ENCODE assay signal across 16 mouse cellular contexts in the genomic region with DNA sequence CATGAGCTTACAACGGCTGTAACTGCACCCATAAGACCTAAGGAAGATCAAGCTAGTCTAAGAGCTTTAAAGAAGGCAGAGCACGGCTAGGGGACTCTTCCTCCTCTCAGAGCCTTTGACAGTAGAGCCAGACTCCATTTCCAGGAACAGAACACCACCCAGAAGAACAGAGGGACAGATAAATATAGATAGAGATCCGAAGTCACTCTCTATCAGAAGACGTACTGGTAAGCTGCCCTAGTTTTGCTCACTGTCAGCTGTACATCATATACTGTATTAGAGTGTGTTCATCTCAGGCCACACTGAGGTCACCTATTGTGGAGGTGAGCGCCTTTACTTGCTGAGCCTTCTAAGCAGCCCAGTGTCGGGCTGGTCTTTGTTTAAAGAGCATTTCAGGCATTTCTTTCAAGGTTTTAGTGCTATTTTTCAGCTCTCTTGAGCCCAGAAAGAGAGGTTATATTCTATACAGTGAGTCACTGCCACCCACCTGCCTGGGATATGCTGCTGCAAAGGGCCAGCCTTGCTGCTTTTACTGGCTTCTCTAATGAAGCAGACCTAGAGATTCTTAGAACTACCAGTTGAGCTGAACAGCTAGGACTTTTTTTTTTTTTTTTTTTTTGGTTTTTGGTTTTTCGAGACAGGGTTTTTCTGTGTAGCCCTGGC. TPM values are rescaled to one million over a fixed set of nuclear protein-coding genes. Genes with fewer than 3 reads are reported as not detected.
DNase-seq lines count a peak whose midpoint lies in the region; ATAC-seq and TF ChIP-seq lines count a peak whose summit lies in the region.
"Had no signal": no experiment of that assay in that cellular context is flagged by ENCODE, and none has a peak within 500 bp of the region (broad histone marks: within the 10 kb centered on the region; RNA-seq: fewer than 3 reads in every experiment).

No protein-coding gene starts in this region.

- intact Hi-C loops in left cerebral cortex, postnatal 36 days (cut with DNase I): no loop called here

- TF ChIP-seq POLR2A in small intestine, adult 2 months (IDR thresholded peaks at IDR 0.05; ENCODE audit: low read depth, low read length): no peak

- H3K9ac ChIP-seq in midbrain, embryonic 14.5 days (replicated peaks; ENCODE audit: low read length): no peak overlapping the region
- no peak overlapping the region for H3K9ac ChIP-seq in stomach, postnatal 0 days (ENCODE audit: low read length)
- H3K9ac ChIP-seq: forebrain, embryonic 13.5 days; limb, embryonic 12.5 days had no signal

- ATAC-seq in midbrain, embryonic 14.5 days (ENCODE audit: low FRiP score, low TSS enrichment): no peak
- no peak for ATAC-seq in stomach, postnatal 0 days (ENCODE audit: low FRiP score, low TSS enrichment)
- ATAC-seq: forebrain, embryonic 13.5 days; hindbrain, postnatal 0 days had no signal

- peak overlapping the region; percentile 81; the same call in 1 of the 2 replicates for H3K27ac ChIP-seq in small intestine, adult 2 months (ENCODE audit: insufficient read depth, low read depth, low read length)
- H3K27ac ChIP-seq in midbrain, embryonic 14.5 days (replicated peaks; ENCODE audit: low read depth, low read length): no peak overlapping the region
- H3K27ac ChIP-seq in stomach, postnatal 0 days (replicated peaks): no peak overlapping the region
- H3K27ac ChIP-seq: forebrain, embryonic 13.5 days; hindbrain, postnatal 0 days; limb, embryonic 12.5 days had no signal

- peaks cover 56% of the 10 kb centered on the region for H3K36me3 ChIP-seq in small intestine, adult 2 months (ENCODE audit: control insufficient read depth, insufficient read depth, low read length)
- peaks cover 59% of the 10 kb centered on the region for H3K36me3 ChIP-seq in midbrain, embryonic 14.5 days (ENCODE audit: control insufficient read depth, insufficient read depth, low read length)
- H3K36me3 ChIP-seq in stomach, postnatal 0 days (ENCODE audit: control insufficient read depth, insufficient read depth, low read length): peaks cover 12% of the 10 kb centered on the region

- H3K4me1 ChIP-seq in small intestine, adult 2 months (ENCODE audit: control insufficient read depth, insufficient read depth, insufficient read length, low read length): peaks cover 22% of the 10 kb centered on the region
- no peaks in the 10 kb centered on the region for H3K4me1 ChIP-seq in midbrain, embryonic 14.5 days (ENCODE audit: control insufficient read depth, insufficient read depth, low read length)
- no peaks in the 10 kb centered on the region for H3K4me1 ChIP-seq in stomach, postnatal 0 days (replicated peaks; ENCODE audit: control insufficient read depth, insufficient read depth)
- H3K4me1 ChIP-seq: forebrain, embryonic 13.5 days; limb, embryonic 12.5 days had no signal

- DNase-seq in frontal cortex, adult 2 months (ENCODE audit: extremely low spot score in 1 of 2, low spot score in 1 of 2): peak; percentile 62 to 75
- DNase-seq in frontal cortex, postnatal 14 days (ENCODE audit: low spot score in 2 of 2): no peak
- peak; percentile 80 for DNase-seq in right cerebral cortex, adult 18-20 months
- no peak for DNase-seq in right cerebral cortex, postnatal 14 days
- peak; percentile 56 to 67 for DNase-seq in left cerebral cortex, postnatal 36 days (ENCODE audit: low spot score in 2 of 2)
- no peak for DNase-seq in midbrain, embryonic 14.5 days
- DNase-seq in stomach, postnatal 0 days (ENCODE audit: low spot score): no peak
- DNase-seq: adrenal gland, postnatal 14 days; cerebellum, adult 11 months; heart, postnatal 10 days had no signal

- H3K9me3 ChIP-seq in midbrain, embryonic 14.5 days (ENCODE audit: control insufficient read depth, low read length): no peaks in the 10 kb centered on the region
- H3K9me3 ChIP-seq in stomach, postnatal 0 days (ENCODE audit: control insufficient read depth, low read length): no peaks in the 10 kb centered on the region
- H3K9me3 ChIP-seq: forebrain, embryonic 13.5 days; limb, embryonic 12.5 days had no signal

- H3K4me2 ChIP-seq in midbrain, embryonic 14.5 days (ENCODE audit: low read length): no peak overlapping the region
- no peak overlapping the region for H3K4me2 ChIP-seq in stomach, postnatal 0 days (replicated peaks; ENCODE audit: low read depth)
- H3K4me2 ChIP-seq: forebrain, embryonic 13.5 days; limb, embryonic 12.5 days; midbrain, embryonic 11.5 days had no signal

- TF ChIP-seq EP300 in stomach, postnatal 0 days (optimal IDR thresholded peaks at IDR 0.05): no peak

- no peak overlapping the region for H3K4me3 ChIP-seq in small intestine, adult 2 months (ENCODE audit: low read depth, low read length)
- H3K4me3 ChIP-seq in midbrain, embryonic 14.5 days (replicated peaks; ENCODE audit: low read depth, low read length): no peak overlapping the region
- no peak overlapping the region for H3K4me3 ChIP-seq in stomach, postnatal 0 days (ENCODE audit: low read depth, low read length)
- H3K4me3 ChIP-seq: forebrain, embryonic 13.5 days; limb, embryonic 12.5 days had no signal

- no peaks in the 10 kb centered on the region for H3K27me3 ChIP-seq in small intestine, adult 2 months (ENCODE audit: control insufficient read depth, insufficient read depth, low read length)
- no peaks in the 10 kb centered on the region for H3K27me3 ChIP-seq in midbrain, embryonic 14.5 days (ENCODE audit: control insufficient read depth, insufficient read depth, low read length)
- no peaks in the 10 kb centered on the region for H3K27me3 ChIP-seq in stomach, postnatal 0 days (ENCODE audit: control insufficient read depth, insufficient read depth, low read length)
- H3K27me3 ChIP-seq: forebrain, embryonic 13.5 days; limb, embryonic 12.5 days had no signal

- WGBS in small intestine, adult 2 months: 87% methylated on average over 7 of the region's 7 CpGs
- WGBS in midbrain, embryonic 14.5 days: 92% methylated on average over 7 of the region's 7 CpGs
- WGBS in stomach, postnatal 0 days: 78% methylated on average over 7 of the region's 7 CpGs

- TF ChIP-seq CTCF in small intestine, adult 2 months (IDR thresholded peaks at IDR 0.05; ENCODE audit: extremely low read depth, insufficient read length, insufficient replicate concordance, low read depth, low read length): no peak
- TF ChIP-seq CTCF in stomach, postnatal 0 days (IDR thresholded peaks at IDR 0.05; ENCODE audit: low read depth): no peak

RNA-seq across cellular contexts. Expression of a gene that starts 19.2 kb away (rescaled TPM):
- polyA plus RNA-seq in frontal cortex, adult 2 months (2012; rRNA removed): 534 and 538 TPM in 2 replicates
- total RNA-seq in left cerebral cortex, postnatal 36 days (2021): 100 to 1,000 TPM; 425 to 455 TPM
- polyA plus RNA-seq in small intestine, adult 2 months (2012; rRNA removed): 266 and 416 TPM in 2 replicates
- 211 and 221 TPM in 2 replicates for polyA plus RNA-seq in midbrain, embryonic 14.5 days (2014; fragmentation: Nextera tagmentation; extraction: Ambion mirVana)
- polyA plus RNA-seq in stomach, postnatal 0 days (2015; fragmentation: Nextera tagmentation; extraction: Ambion mirVana): 130 and 141 TPM in 2 replicates

RNA-seq across cellular contexts. Expression of a gene that starts 19.6 kb away (rescaled TPM):
- 47.0 and 53.8 TPM in 2 replicates for polyA plus RNA-seq in frontal cortex, adult 2 months (2012; rRNA removed)
- total RNA-seq in left cerebral cortex, postnatal 36 days (2021): 10 to 100 TPM; 31.0 to 36.3 TPM
- polyA plus RNA-seq in small intestine, adult 2 months (2012; rRNA removed): 22.6 and 47.0 TPM in 2 replicates
- polyA plus RNA-seq in midbrain, embryonic 14.5 days (2014; fragmentation: Nextera tagmentation; extraction: Ambion mirVana): 139 and 149 TPM in 2 replicates
- 75.8 and 77.0 TPM in 2 replicates for polyA plus RNA-seq in stomach, postnatal 0 days (2015; fragmentation: Nextera tagmentation; extraction: Ambion mirVana)

RNA-seq across cellular contexts. Expression of a gene that starts 32.7 kb away (rescaled TPM):
- polyA plus RNA-seq in frontal cortex, adult 2 months (2012; rRNA removed): 21.1 and 22.6 TPM in 2 replicates
- total RNA-seq in left cerebral cortex, postnatal 36 days (2021): 10 to 100 TPM; 26.4 to 37.6 TPM
- 14.7 and 33.2 TPM in 2 replicates for polyA plus RNA-seq in small intestine, adult 2 months (2012; rRNA removed)
- 11.7 and 14.4 TPM in 2 replicates for polyA plus RNA-seq in midbrain, embryonic 14.5 days (2014; fragmentation: Nextera tagmentation; extraction: Ambion mirVana)
- polyA plus RNA-seq in stomach, postnatal 0 days (2015; fragmentation: Nextera tagmentation; extraction: Ambion mirVana): 18.8 and 20.5 TPM in 2 replicates

RNA-seq across cellular contexts. Expression of a gene that starts 34.8 kb away (rescaled TPM):
- polyA plus RNA-seq in frontal cortex, adult 2 months (2012; rRNA removed): 48.7 and 59.8 TPM in 2 replicates
- 10 to 100 TPM; 46.7 to 58.5 TPM for total RNA-seq in left cerebral cortex, postnatal 36 days (2021)
- polyA plus RNA-seq in small intestine, adult 2 months (2012; rRNA removed): 3.7 and 5.2 TPM in 2 replicates
- 67.7 and 74.2 TPM in 2 replicates for polyA plus RNA-seq in midbrain, embryonic 14.5 days (2014; fragmentation: Nextera tagmentation; extraction: Ambion mirVana)
- 65.6 and 66.4 TPM in 2 replicates for polyA plus RNA-seq in stomach, postnatal 0 days (2015; fragmentation: Nextera tagmentation; extraction: Ambion mirVana)

RNA-seq across cellular contexts. Expression of a gene that starts 45.3 kb away (rescaled TPM):
- polyA plus RNA-seq in frontal cortex, adult 2 months (2012; rRNA removed): 228 and 277 TPM in 2 replicates
- total RNA-seq in left cerebral cortex, postnatal 36 days (2021): 10 to 100 TPM; 83.6 to 86.1 TPM
- polyA plus RNA-seq in small intestine, adult 2 months (2012; rRNA removed): 1.3 and 2.4 TPM in 2 replicates
- polyA plus RNA-seq in midbrain, embryonic 14.5 days (2014; fragmentation: Nextera tagmentation; extraction: Ambion mirVana): 167 and 188 TPM in 2 replicates
- 9.5 and 9.7 TPM in 2 replicates for polyA plus RNA-seq in stomach, postnatal 0 days (2015; fragmentation: Nextera tagmentation; extraction: Ambion mirVana)
- total RNA-seq: common myeloid progenitor, adult 5-6 weeks had no signal

Comparison
In these comparisons a context has a peak if more than half of its experiments do, and no peak if none do; other contexts are left out.
1. DNase-seq: peak in frontal cortex, adult 2 months (2 of 2), right cerebral cortex, adult 18-20 months (single experiment) and left cerebral cortex, postnatal 36 days (2 of 2); none in frontal cortex, postnatal 14 days (0 of 2), right cerebral cortex, postnatal 14 days (single experiment), midbrain, embryonic 14.5 days (single experiment) and stomach, postnatal 0 days (single experiment).